Mouse (Mus musculus) T-helper 17 cell (primary cell): ENCODE measurements around the gene Ltbp1.

Experiments used
- in situ Hi-C, 2 experiments: fragments of 300-600 bp; cut with MboI, MseI; formaldehyde crosslinking; loops; 1 replicate in 1 of 2; 2 replicates in 1 of 2; pipeline ENCODE4 v1.15.1; 2025; ENCODE audit warnings: high pct_unique_total_duplicates in 2 of 2

Gene Ltbp1

DNA sequence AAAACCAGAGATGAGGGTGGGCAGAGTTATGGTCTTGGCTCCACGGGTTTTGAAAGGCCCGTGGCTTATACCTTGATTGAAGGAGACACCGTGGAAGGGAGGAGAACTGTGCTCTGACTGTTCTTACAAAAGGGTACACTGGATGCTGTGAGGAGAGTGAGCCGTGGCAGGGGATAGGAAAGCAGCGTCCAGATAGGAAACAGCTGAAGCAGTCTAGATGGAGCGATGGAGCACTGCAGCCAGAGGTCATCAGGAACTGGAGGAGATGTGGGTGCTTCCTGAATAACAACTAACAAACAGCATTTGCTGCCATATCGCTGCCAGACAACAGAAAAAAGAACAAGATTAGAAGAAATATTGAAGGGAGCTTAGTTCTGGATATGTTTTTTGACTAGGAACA is 166.3 kb downstream of the Ltbp1 start:
- in situ Hi-C loops, result no loop called here

GRCm38 (mm10) chr17:75172685-75173205 is 167.4 kb downstream of the Ltbp1 start:
- in situ Hi-C loops, result no loop called here

- in situ Hi-C loops, result no loop called here
These were observed 169.1 kb downstream of the Ltbp1 start for GRCm38 (mm10) chr17:75174501-75174900.

DNA sequence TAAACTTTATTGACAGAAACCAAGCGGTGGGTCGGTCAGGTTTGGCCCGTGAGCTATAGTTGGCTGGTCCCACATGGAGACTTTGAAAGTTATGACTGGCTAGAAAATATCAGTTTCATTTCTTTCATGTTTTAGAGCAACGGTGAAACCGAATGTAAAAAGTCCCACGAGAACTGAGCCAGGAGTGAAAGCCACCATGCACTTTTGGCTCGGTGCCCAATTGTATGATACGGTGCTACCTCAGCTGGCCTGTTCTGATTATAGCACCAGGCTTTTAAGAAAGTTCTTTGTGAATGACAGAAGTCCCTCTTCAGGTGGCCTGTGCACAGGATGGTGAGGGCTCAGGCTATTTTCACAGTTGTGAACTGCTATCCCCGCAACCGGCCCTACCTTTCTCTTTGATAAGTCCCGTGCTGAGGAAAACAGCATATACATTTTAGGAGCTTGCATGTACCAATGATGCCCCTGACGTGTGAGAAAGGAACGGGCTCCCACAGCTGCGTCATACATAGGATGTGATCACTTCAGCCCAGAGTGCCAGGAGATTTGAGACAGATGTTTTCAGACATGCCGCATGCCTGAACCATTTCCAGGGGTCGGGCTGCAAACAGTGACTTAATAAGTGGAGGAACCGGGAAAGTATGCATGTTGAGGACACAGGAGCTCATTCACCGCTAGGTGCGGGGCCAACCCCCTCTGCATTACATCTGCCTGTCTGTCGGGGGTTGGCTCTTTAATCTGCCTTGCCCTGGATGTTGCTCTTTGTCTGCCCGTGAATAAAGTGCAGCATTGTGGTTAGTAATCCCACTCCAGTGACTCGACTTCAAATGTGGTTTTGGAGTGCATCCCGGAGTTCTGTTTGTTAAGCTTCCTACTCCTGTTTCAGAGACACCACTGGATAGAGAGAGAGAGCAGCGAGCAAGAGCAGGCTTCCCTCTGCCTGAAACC is 172.8 kb downstream of the Ltbp1 start:
- in situ Hi-C loops, result no loop called here

GRCm38 (mm10) chr17:75179001-75179400 is 173.6 kb downstream of the Ltbp1 start:
- in situ Hi-C loops, result no loop called here

DNA sequence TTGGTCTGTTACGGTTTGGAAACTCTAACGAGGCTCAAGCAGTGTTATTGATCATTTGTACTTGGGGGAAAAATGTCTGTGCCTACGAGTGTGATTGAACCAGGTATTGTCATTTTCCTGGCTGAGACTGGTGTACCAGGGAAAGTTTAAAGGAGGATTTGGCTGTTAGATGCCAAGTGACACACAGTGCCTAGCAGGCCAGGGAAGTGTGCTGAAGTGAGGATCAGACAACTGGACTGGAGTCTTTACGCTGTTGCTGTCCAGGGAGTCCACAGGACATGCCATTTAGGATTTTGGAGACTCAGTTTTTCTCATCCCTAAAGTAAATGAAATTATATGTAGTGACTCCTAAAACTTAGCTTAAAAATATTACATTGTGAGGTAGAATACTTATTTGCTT is 174.9 kb downstream of the Ltbp1 start:
- in situ Hi-C loops, result no loop called here

GRCm38 (mm10) chr17:75180956-75181588 is 175.7 kb downstream of the Ltbp1 start:
- in situ Hi-C loops, result no loop called here

DNA sequence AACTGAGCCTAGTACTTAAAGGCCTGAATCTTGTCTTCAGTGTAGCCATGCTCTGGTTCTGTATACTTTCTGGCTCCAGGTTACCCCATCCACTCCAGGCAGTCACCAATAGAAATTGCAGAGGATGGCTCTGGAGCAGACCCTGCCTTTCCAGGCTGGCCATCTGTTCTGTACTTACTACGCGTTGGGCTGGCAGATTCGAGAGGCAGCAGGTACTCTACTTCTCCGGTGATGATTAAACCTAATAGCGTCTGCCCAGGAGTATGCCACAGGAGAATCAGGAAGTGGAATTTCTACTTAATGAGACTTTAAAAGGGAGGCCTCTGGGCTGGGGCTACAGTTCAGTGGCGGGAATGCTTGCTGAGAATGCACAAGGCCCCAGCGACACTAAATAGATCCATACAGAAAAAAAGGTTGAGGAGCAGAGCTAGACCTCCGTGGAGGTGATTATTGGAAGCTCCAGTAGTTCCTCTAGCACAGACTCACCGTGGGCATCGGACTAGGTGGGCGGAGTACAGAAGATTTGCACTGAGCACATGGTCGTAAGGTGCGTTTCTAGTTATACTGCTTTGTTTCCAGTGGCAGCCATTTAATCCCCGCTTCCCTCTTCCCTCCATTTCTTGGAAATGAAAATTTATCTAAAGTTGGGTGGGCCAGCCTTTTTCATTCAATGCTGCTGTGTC is 177.1 kb downstream of the Ltbp1 start:
- in situ Hi-C loops, result no loop called here

DNA sequence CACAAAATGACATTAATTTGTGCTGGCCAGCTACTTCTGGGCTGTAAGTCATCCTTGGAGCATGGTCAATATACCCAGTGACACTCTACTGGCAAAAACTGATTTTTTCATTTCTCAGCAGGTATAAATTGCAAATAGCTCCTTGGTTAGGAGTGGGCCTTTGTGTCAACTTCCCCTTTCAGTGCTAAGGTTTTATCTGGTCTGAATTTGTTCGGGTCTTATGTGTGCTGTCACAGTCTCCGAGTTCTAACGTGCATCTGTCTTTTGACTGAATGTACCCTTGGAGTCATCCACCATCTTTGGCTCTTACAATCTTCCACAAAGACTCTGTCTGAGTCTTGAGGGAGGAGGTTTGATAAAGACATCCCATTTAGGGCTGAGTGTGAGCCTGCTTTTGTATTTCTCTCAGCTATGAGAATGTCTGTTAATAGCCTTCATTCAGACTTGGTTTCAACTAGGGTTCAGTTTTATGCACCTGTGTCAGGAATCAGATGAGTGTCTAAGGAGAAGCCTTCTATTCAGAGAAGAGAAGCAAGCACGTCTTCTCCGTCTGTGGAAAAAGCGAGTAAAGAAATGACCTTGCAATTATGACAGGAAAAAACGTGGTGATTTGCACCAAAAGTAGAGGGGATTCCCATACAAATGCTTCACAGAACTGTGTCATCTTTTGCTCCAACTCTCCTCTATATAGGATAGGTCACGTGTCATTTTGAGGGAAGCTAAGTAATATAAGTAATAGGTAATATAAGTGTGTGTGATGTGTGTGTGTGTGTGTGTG is 181.6 kb downstream of the Ltbp1 start:
- in situ Hi-C loops, result no loop called here

- in situ Hi-C loops, result no loop called here
These were observed 191.6 kb downstream of the Ltbp1 start for GRCm38 (mm10) chr17:75196952-75197351.

DNA sequence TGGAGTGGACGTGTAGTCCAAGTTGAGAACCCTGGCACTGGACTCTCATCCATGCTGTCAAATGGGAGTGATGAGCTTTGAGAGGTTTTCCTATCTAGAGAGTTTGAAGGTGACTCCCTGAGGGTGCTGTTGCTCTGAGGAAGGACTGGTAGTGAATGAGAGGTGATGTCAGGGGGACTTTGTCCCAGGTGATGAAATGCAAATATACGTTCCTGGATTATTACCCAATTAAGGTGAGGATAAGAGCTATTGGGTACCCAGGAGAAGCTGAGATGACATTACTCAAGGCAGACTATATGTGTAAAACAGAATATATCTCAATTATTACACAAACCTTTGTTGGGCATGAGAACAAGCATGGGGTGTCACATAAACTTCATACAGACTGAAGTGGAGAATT is 193.4 kb downstream of the Ltbp1 start:
- in situ Hi-C loops, result no loop called here

DNA sequence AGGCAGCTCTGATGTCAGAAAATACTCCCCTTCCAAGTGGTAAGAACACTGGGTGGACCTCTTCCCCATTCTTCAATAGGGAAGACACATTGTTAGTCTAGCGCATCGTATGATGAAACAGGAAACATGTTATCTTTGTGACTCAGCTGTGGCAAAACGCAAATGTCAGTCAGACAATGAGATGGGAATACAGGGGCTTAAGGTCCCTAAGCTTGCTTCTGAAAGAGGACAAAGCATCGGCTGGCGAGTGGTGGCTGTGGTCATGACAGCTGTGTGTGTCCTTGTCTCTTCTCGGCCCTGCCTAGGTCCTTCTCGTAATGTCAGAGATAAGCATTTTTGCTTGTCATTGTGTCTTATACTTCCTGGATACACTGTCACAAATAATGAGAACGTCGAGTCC is 194.3 kb downstream of the Ltbp1 start:
- in situ Hi-C loops, result no loop called here

DNA sequence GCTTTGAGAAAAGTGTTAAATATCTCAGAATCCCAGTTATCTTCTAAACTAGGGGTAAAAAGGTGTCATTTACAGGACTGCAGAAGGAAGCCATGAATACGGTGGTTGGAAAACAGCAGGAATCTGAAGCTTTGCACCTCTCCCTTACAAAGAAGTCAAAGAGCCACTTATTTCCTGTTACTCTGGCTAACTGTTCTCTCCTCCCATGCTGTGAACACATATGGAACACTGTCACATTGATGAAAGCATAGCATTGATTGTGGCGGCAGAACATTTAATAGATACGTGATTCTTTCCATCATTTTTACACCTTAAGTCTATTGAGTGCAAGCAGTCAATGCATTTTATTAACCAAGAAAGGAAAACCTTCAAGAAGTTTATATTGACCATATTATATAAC is 196.9 kb downstream of the Ltbp1 start:
- in situ Hi-C loops, result no loop called here

GRCm38 (mm10) chr17:75204065-75204464 is 198.7 kb downstream of the Ltbp1 start:
- in situ Hi-C loops, result no loop called here

- in situ Hi-C loops, result no loop called here
These were observed 200.9 kb downstream of the Ltbp1 start for GRCm38 (mm10) chr17:75206281-75206680.

- in situ Hi-C loops, result no loop called here
These were observed 202.9 kb downstream of the Ltbp1 start for GRCm38 (mm10) chr17:75208164-75208698.

GRCm38 (mm10) chr17:75210526-75210925 is 205.2 kb downstream of the Ltbp1 start:
- in situ Hi-C loops, result no loop called here

- in situ Hi-C loops, result no loop called here
These were observed 211.0 kb downstream of the Ltbp1 start for GRCm38 (mm10) chr17:75216362-75216761.

DNA sequence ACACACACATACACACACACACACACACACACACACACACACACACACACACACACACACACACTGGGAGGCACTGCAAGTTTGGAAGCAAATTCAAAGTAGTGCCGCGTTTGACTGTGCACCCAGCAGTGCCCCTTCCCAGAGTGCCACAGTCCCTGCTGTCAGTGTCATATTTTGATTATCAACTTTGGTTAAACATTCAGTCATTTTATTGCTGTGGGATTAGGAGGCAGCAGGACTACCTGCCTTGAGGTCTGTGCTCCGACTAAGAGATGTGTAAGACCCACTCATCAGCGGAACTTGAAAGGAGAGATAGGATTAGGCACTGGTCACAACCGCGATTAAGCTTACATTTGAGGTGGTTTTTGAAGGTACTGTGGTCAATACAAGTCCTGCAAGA is 213.3 kb downstream of the Ltbp1 start:
- in situ Hi-C loops, result no loop called here

GRCm38 (mm10) chr17:75228321-75228720 is 223.0 kb downstream of the Ltbp1 start:
- in situ Hi-C loops, result no loop called here

- in situ Hi-C loops, result no loop called here
These were observed 227.8 kb downstream of the Ltbp1 start for GRCm38 (mm10) chr17:75233206-75233605.
